Mouse (Mus musculus): Measurements from ENCODE around the gene Scaf4.
"Not testable (repeated sequence)": the region's sequence is repeated elsewhere in the genome, so short reads cannot be mapped to it uniquely, and the experiment has no call there.

Scaf4 gene

GRCm38 (mm10) chr16:90291675-90292074 lies 7.4 kb upstream of the Scaf4 start:
- DNase-seq (ENCODE audit: extremely low spot score): no peak

- no peak for DNase-seq (ENCODE audit: extremely low spot score)
These were observed 6.7 kb upstream of the Scaf4 start for GRCm38 (mm10) chr16:90290962-90291361.

- DNase-seq (ENCODE audit: extremely low spot score): no peak
These were observed 613 bp upstream of the Scaf4 start for GRCm38 (mm10) chr16:90284916-90285315.

- DNase-seq (ENCODE audit: extremely low spot score): peak; percentile 72
These were observed 918 bp downstream of the Scaf4 start for GRCm38 (mm10) chr16:90283266-90283904.

- DNase-seq (ENCODE audit: extremely low spot score): no peak
These were observed 1.6 kb downstream of the Scaf4 start for GRCm38 (mm10) chr16:90282620-90283265.

- no peak for DNase-seq (ENCODE audit: extremely low spot score)
These were observed 2.9 kb downstream of the Scaf4 start for GRCm38 (mm10) chr16:90281406-90281805.

GRCm38 (mm10) chr16:90280989-90281388 lies 3.3 kb downstream of the Scaf4 start:
- DNase-seq (ENCODE audit: extremely low spot score): no peak

- no peak for DNase-seq (ENCODE audit: extremely low spot score)
These were observed 3.8 kb downstream of the Scaf4 start for GRCm38 (mm10) chr16:90280515-90280914.

- DNase-seq (ENCODE audit: extremely low spot score): no peak
These were observed 5.2 kb downstream of the Scaf4 start for GRCm38 (mm10) chr16:90279058-90279457.

- no peak for DNase-seq (ENCODE audit: extremely low spot score)
These were observed 8.8 kb downstream of the Scaf4 start for GRCm38 (mm10) chr16:90275521-90275920.

- DNase-seq (ENCODE audit: extremely low spot score): no peak
These were observed 17.7 kb downstream of the Scaf4 start for GRCm38 (mm10) chr16:90266581-90266980.

- no peak for DNase-seq (ENCODE audit: extremely low spot score)
These were observed 19.2 kb downstream of the Scaf4 start for GRCm38 (mm10) chr16:90265106-90265505.

GRCm38 (mm10) chr16:90264021-90264420 lies 20.3 kb downstream of the Scaf4 start:
- no peak for DNase-seq (ENCODE audit: extremely low spot score)

GRCm38 (mm10) chr16:90261791-90262190 lies 22.5 kb downstream of the Scaf4 start:
- no peak for DNase-seq (ENCODE audit: extremely low spot score)

GRCm38 (mm10) chr16:90260097-90260496 lies 24.2 kb downstream of the Scaf4 start:
- no peak for DNase-seq (ENCODE audit: extremely low spot score)

- no peak for DNase-seq (ENCODE audit: extremely low spot score)
These were observed 24.7 kb downstream of the Scaf4 start for GRCm38 (mm10) chr16:90259623-90260022.

GRCm38 (mm10) chr16:90258950-90259349 lies 25.4 kb downstream of the Scaf4 start:
- DNase-seq (ENCODE audit: extremely low spot score): no peak

- no peak for DNase-seq (ENCODE audit: extremely low spot score)
These were observed 31.8 kb downstream of the Scaf4 start for GRCm38 (mm10) chr16:90252521-90252920.

- DNase-seq (ENCODE audit: extremely low spot score): not testable (repeated sequence)
These were observed 33.0 kb downstream of the Scaf4 start for GRCm38 (mm10) chr16:90251256-90251655.

- no peak for DNase-seq (ENCODE audit: extremely low spot score)
These were observed 34.2 kb downstream of the Scaf4 start for GRCm38 (mm10) chr16:90250099-90250498.

GRCm38 (mm10) chr16:90242426-90243304 lies 41.6 kb downstream of the Scaf4 start:
- no peak for DNase-seq (ENCODE audit: extremely low spot score)

GRCm38 (mm10) chr16:90241875-90242274 lies 42.4 kb downstream of the Scaf4 start:
- DNase-seq (ENCODE audit: extremely low spot score): no peak
